Mouse (Mus musculus) common myeloid progenitor, adult 5-6 weeks (primary cell): ENCODE results near the gene Phf24. TPM values are rescaled to one million over a fixed set of nuclear protein-coding genes. Genes with fewer than 3 reads are reported as not detected.
"Not testable (repeated sequence)": the region's sequence is repeated elsewhere in the genome, so short reads cannot be mapped to it uniquely, and the experiment has no call there.

Source experiments
- ATAC-seq: replicated peaks from 2 replicates; pipeline ENCODE4 v1.8.0; 2016; ENCODE audit warnings: low read depth, mild to moderate bottlenecking, moderate TSS enrichment, inconsistent platforms; ENCODE audit not compliant: poor library complexity, severe bottlenecking
- total RNA-seq: library from RNA; stranded (forward); fragments of 200-1000, 187-1606 nt; gene quantifications from 2 replicates; pipeline ENCODE4 v1.2.3, GENCODE M21; 2017

The Phf24 gene
- total RNA-seq, 1 experiment from 2014 or later: 0.27 TPM

- ATAC-seq: no peak
Observed at GRCm38 (mm10) chr4:42973868-42974267, 57.4 kb downstream of the Phf24 start.

GRCm38 (mm10) chr4:42978062-42978461 is 61.6 kb downstream of the Phf24 start:
- peak; percentile 50; the same call in 1 of the 2 replicates for ATAC-seq

DNA sequence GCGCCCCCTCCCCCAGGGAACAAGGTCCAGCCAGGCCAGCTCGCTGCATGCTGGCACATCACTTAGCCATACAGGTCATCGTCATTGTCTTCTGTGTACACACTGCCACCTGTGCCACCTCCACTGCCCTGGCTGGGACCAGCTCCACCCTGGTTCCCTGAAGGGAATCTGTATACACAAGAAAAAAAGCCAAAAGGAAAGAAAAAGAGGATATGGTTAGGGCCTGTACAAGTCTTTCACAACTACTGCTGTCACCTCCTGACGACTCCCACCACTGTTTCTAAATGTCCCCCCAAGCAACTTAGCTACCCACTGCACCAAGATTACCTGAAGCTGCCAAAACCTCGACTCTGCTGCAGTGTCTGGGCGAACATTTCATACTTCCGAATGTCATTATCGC is 64.0 kb downstream of the Phf24 start:
- not testable (repeated sequence) for ATAC-seq

DNA sequence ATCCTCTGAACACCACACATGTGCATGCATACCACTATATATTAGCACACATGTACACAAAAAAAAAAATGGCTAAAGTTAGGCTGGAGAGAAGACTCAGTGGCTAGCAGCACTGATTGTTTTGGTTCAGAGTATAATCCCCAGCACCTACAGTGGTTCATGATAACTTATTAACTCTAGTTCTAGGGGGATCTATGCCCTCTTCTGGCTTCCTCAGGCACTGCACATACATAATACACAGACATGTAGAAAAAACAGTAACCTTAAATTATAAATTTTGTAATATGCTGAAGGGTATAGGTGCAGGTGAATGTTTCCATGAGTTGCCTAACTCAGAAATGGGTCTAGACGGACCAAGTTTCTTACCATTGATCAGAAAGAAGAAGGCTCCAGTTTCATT is 71.8 kb downstream of the Phf24 start:
- ATAC-seq: peak; percentile 47; the same call in 1 of the 2 replicates

Other genes starting within 250 kb of the Phf24 start
- not detected in 2 replicates for gene 4930578G10Rik, start 181.1 kb upstream of the Phf24 start, total RNA-seq
- gene Ccl19, start 160.1 kb upstream of the Phf24 start, total RNA-seq: not detected in 2 replicates
- not detected in 2 replicates for gene Ccl21a, start 142.7 kb upstream of the Phf24 start, total RNA-seq
- gene Fam205a1, start 62.8 kb upstream of the Phf24 start, total RNA-seq: not detected in 2 replicates
- not detected in 2 replicates for gene Gm12394, start 59.9 kb upstream of the Phf24 start, total RNA-seq
- gene Fam205c, start 42.4 kb upstream of the Phf24 start, total RNA-seq: not detected in 2 replicates
- 1.2 and 1.4 TPM in 2 replicates for gene Dnajb5, start 33.2 kb downstream of the Phf24 start, total RNA-seq
- gene 1700022I11Rik, start 52.9 kb downstream of the Phf24 start, total RNA-seq: 0.41 TPM in 1 of 2 replicates, not detected in the other
- 261 and 292 TPM in 2 replicates for gene Vcp, start 83.8 kb downstream of the Phf24 start, total RNA-seq
- gene Fancg, start 93.8 kb downstream of the Phf24 start, total RNA-seq: 15.4 and 20.2 TPM in 2 replicates
- gene Pigo, start 109.2 kb downstream of the Phf24 start, total RNA-seq: 7.9 and 12.2 TPM in 2 replicates
- 94.0 and 136 TPM in 2 replicates for gene Stoml2, start 115.0 kb downstream of the Phf24 start, total RNA-seq
- gene Fam214b, start 129.6 kb downstream of the Phf24 start, total RNA-seq: 0.29 and 1.3 TPM in 2 replicates
- gene Unc13b, start 142.3 kb downstream of the Phf24 start, total RNA-seq: 0.82 and 0.87 TPM in 2 replicates